ENCODE assay signal across 8 mouse cellular contexts in the genomic region with DNA sequence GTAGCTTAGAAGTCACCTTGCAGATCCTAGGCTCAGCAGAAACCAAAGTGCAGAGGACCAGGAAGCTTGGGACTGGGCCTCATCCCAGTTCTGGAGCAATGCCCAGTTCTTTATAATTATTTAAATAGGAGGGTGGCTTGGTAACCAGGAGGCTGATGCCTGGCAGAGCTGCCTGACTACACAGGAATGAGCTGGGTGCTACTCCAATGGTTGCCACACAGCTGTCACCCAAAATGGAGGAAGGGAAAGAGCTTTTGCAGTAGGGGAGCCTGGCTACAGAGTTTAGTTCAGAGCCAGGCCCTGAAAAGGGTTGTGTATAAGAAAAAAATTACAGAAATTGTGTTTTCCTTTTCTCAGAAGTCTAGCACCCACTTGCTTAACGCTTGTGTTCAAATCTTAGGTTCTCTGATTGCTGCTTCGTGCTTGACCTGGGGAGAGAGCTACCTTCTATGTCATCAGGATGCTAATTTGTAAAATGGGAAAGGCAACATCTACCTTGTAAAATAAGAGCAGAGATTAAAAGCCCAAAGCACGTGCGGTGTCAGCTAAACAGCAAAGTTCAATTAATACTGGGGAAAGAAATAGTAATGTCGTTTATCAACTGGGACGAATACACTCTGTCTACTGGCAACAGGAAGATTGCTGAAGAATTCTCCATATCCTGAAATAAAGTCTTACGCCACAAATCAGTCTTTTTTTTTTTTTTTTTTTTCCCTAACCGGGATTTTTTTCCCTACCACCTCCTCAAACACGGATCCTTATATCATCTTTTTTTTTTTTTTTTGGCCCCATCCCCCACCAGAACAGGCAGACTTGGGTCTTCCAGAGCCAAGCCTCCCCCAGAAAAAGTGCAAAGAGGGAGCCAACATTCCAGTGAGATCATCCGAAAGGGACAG. TPM values are rescaled to one million over a fixed set of nuclear protein-coding genes. Genes with fewer than 3 reads are reported as not detected.
DNase-seq lines count a peak whose midpoint lies in the region; ATAC-seq and TF ChIP-seq lines count a peak whose summit lies in the region.

No protein-coding gene starts in this region.

- no peak for TF ChIP-seq EP300 in stomach, postnatal 0 days (optimal IDR thresholded peaks at IDR 0.05)

- peak; percentile 80; the same call in 1 of the 2 replicates for TF ChIP-seq POLR2A in embryonic fibroblast, embryonic 13.5 days (IDR thresholded peaks at IDR 0.05; ENCODE audit: low read depth, low read length)

- peak overlapping the region; percentile 95 for H3K9ac ChIP-seq in ES-E14 (ENCODE audit: insufficient read depth, low read depth, low read length, poor library complexity, severe bottlenecking)
- H3K9ac ChIP-seq in hindbrain, embryonic 14.5 days, result peak overlapping the region; percentile 99
- peak overlapping the region; percentile 98 for H3K9ac ChIP-seq in stomach, postnatal 0 days (ENCODE audit: low read length)

- H3K36me3 ChIP-seq in ES-E14 (ENCODE audit: control insufficient read depth, insufficient read depth, low read length, poor library complexity, severe bottlenecking), result peaks cover 11% of the 10 kb centered on the region
- H3K36me3 ChIP-seq in hindbrain, embryonic 14.5 days (replicated peaks; ENCODE audit: control insufficient read depth, insufficient read depth), result peaks cover 26% of the 10 kb centered on the region
- 0 out of 2 replicates have a peak, but pooled peaks cover 4% of the 10 kb centered on the region for H3K36me3 ChIP-seq in stomach, postnatal 0 days (ENCODE audit: control insufficient read depth, insufficient read depth, low read length)

- 17% methylated on average over 10 of the region's 10 CpGs for WGBS in hindbrain, embryonic 14.5 days
- whole genome bisulfite sequencing in stomach, postnatal 0 days, result 7% methylated on average over 10 of the region's 10 CpGs

- no peaks in the 10 kb centered on the region for H3K27me3 ChIP-seq in hindbrain, embryonic 14.5 days (ENCODE audit: control insufficient read depth, insufficient read depth, low read length)
- no peaks in the 10 kb centered on the region for H3K27me3 ChIP-seq in stomach, postnatal 0 days (ENCODE audit: control insufficient read depth, insufficient read depth, low read length)

- H3K4me2 ChIP-seq in hindbrain, embryonic 14.5 days (replicated peaks), result peak overlapping the region; percentile 51
- peak overlapping the region; percentile 73 for H3K4me2 ChIP-seq in stomach, postnatal 0 days (replicated peaks; ENCODE audit: low read depth)

- no peak; the same call in 1 of the 2 replicates for ATAC-seq in frontal cortex, adult (ENCODE audit: low TSS enrichment)
- ATAC-seq in hindbrain, embryonic 14.5 days (ENCODE audit: low FRiP score), result no peak
- ATAC-seq in stomach, postnatal 0 days (ENCODE audit: low FRiP score, low TSS enrichment), result peak; percentile 47

- H3K9me3 ChIP-seq in ES-E14 (ENCODE audit: control insufficient read depth, insufficient read depth, low read depth, low read length), result no peaks in the 10 kb centered on the region
- no peaks in the 10 kb centered on the region for H3K9me3 ChIP-seq in hindbrain, embryonic 14.5 days (ENCODE audit: control insufficient read depth, low read length)
- no peaks in the 10 kb centered on the region for H3K9me3 ChIP-seq in stomach, postnatal 0 days (ENCODE audit: control insufficient read depth, low read length)

- peak; percentile 18 to 57 for DNase-seq in frontal cortex, postnatal 36 days (ENCODE audit: low spot score in 2 of 2)
- no peak for DNase-seq in ES-E14 (ENCODE audit: low read depth, low spot score)
- DNase-seq in hindbrain, embryonic 14.5 days (ENCODE audit: low spot score), result peak; percentile 59
- DNase-seq in layer of hippocampus, postnatal 25 days (ENCODE audit: extremely low spot score in 1 of 2, low spot score in 1 of 2), result peak; percentile 27 to 31
- peak; percentile 77 for DNase-seq in lung, postnatal 36 days
- peak; percentile 73 for DNase-seq in stomach, postnatal 0 days (ENCODE audit: low spot score)

- no peak for TF ChIP-seq CTCF in embryonic fibroblast, embryonic 13.5 days (IDR thresholded peaks at IDR 0.05; ENCODE audit: borderline replicate concordance, insufficient read depth, low read length)
- no peak for TF ChIP-seq CTCF in stomach, postnatal 0 days (IDR thresholded peaks at IDR 0.05; ENCODE audit: low read depth)

- peak overlapping the region; percentile 83 to 97 for H3K4me3 ChIP-seq in ES-E14 (ENCODE audit: insufficient read depth in 1 of 2, low read depth in 1 of 2, low read length in 2 of 2, poor library complexity in 1 of 2, severe bottlenecking in 1 of 2)
- peak overlapping the region; percentile 4 for H3K4me3 ChIP-seq in embryonic fibroblast, embryonic 13.5 days (ENCODE audit: insufficient read depth, low read length)
- H3K4me3 ChIP-seq in hindbrain, embryonic 14.5 days (replicated peaks; ENCODE audit: low read length), result peak overlapping the region; percentile 100
- H3K4me3 ChIP-seq in stomach, postnatal 0 days (ENCODE audit: low read depth, low read length), result peak overlapping the region; percentile 100

- peaks cover 0 to 7% of the 10 kb centered on the region in 2 experiments; a peak in 3 of 4 replicates for H3K4me1 ChIP-seq in ES-E14 (ENCODE audit: control insufficient read depth in 2 of 2, insufficient read depth in 2 of 2, low read length in 2 of 2, poor library complexity in 1 of 2)
- H3K4me1 ChIP-seq in embryonic fibroblast, embryonic 13.5 days (ENCODE audit: control insufficient read depth, insufficient read depth, low read length), result peaks cover 20% of the 10 kb centered on the region
- peaks cover 47% of the 10 kb centered on the region for H3K4me1 ChIP-seq in hindbrain, embryonic 14.5 days (replicated peaks; ENCODE audit: control insufficient read depth, insufficient read depth, low read length)
- peaks cover 9% of the 10 kb centered on the region for H3K4me1 ChIP-seq in stomach, postnatal 0 days (replicated peaks; ENCODE audit: control insufficient read depth, insufficient read depth)

- in situ Hi-C loops in ES-E14 (cut with MboI; ENCODE audit: low sequenced_read_pairs in 2 of 2, unreplicated experiment in 2 of 2), result no loop called here

- peak overlapping the region; percentile 75; the same call in 1 of the 2 replicates for H3K27ac ChIP-seq in ES-E14 (ENCODE audit: insufficient read depth, low read depth, low read length, poor library complexity, severe bottlenecking)
- H3K27ac ChIP-seq in embryonic fibroblast, embryonic 13.5 days (ENCODE audit: insufficient read depth, low read length), result peak overlapping the region; percentile 91
- H3K27ac ChIP-seq in hindbrain, embryonic 14.5 days, result peak overlapping the region; percentile 98
- peak overlapping the region; percentile 95 for H3K27ac ChIP-seq in stomach, postnatal 0 days (replicated peaks)

TF ChIP-seq in ES-E14, 5 proteins besides CTCF, POLR2A, EP300 and RAD21:
- TF ChIP-seq MAFK (IDR thresholded peaks at IDR 0.05; ENCODE audit: insufficient read depth, low read depth, low read length), result no peak
- TF ChIP-seq ZNF384 (IDR thresholded peaks at IDR 0.05; ENCODE audit: low read depth, low read length), result peak; percentile 91
- peak; percentile 70; the same call in 1 of the 2 replicates for TF ChIP-seq HCFC1 (IDR thresholded peaks at IDR 0.05; ENCODE audit: borderline replicate concordance, insufficient read depth, low read length)
- TF ChIP-seq CHD2 (IDR thresholded peaks at IDR 0.05; ENCODE audit: low read depth, low read length), result no peak
- TF ChIP-seq ZC3H11A (IDR thresholded peaks at IDR 0.05; ENCODE audit: borderline replicate concordance, low read depth, low read length), result no peak

RNA-seq across cellular contexts. Expression of a gene that starts 0.8 kb away (rescaled TPM):
- 340 and 423 TPM in 2 replicates for total RNA-seq in ES-E14 (2012; rRNA removed)
- polyA plus RNA-seq in embryonic fibroblast, embryonic 13.5 days (2011; ENCODE audit: insufficient read length, low read depth, missing spikeins), result 222 and 243 TPM in 2 replicates
- polyA plus RNA-seq in hindbrain, embryonic 14.5 days (2014; fragmentation: Nextera tagmentation; extraction: Ambion mirVana), result 344 and 368 TPM in 2 replicates
- 100 to 1,000 TPM; 838 to 951 TPM for total RNA-seq in layer of hippocampus, postnatal 25 days (2021)
- polyA plus RNA-seq in stomach, postnatal 0 days (2015; fragmentation: Nextera tagmentation; extraction: Ambion mirVana), result 44.2 and 48.3 TPM in 2 replicates

RNA-seq across cellular contexts. Expression of a gene that starts 29.4 kb away (rescaled TPM):
- 64.8 and 69.0 TPM in 2 replicates for total RNA-seq in ES-E14 (2012; rRNA removed)
- 33.0 and 42.4 TPM in 2 replicates for polyA plus RNA-seq in embryonic fibroblast, embryonic 13.5 days (2011; ENCODE audit: insufficient read length, low read depth, missing spikeins)
- polyA plus RNA-seq in hindbrain, embryonic 14.5 days (2014; fragmentation: Nextera tagmentation; extraction: Ambion mirVana), result 53.5 and 53.7 TPM in 2 replicates
- 10 to 100 TPM; 37.9 to 39.3 TPM for total RNA-seq in layer of hippocampus, postnatal 25 days (2021)
- polyA plus RNA-seq in stomach, postnatal 0 days (2015; fragmentation: Nextera tagmentation; extraction: Ambion mirVana), result 22.7 and 24.1 TPM in 2 replicates

Comparison
In these comparisons a context has a peak if more than half of its experiments do, and no peak if none do; other contexts are left out.
1. H3K4me3 ChIP-seq: peak in every context shown above with its lines; median percentile 100 in hindbrain, embryonic 14.5 days; 100 in stomach, postnatal 0 days; 90 in ES-E14; 4 in embryonic fibroblast, embryonic 13.5 days.